Mouse (Mus musculus) natural killer cell, adult 2 months (primary cell): ENCODE results near the gene Fxr1.
"Not testable (repeated sequence)": the region's sequence is repeated elsewhere in the genome, so short reads cannot be mapped to it uniquely, and the experiment has no call there.

Experiments used
- DNase-seq, 2 experiments: peaks; one replicate each; pipeline ENCODE4 v3.0.0; 2022; ENCODE audit warnings: low spot score in 2 of 2

The Fxr1 gene

GRCm38 (mm10) chr3:34041990-34042389, 22.2 kb downstream of the Fxr1 start:
- no peak for DNase-seq

GRCm38 (mm10) chr3:34062352-34062751, 42.6 kb downstream of the Fxr1 start:
- DNase-seq, result no peak

GRCm38 (mm10) chr3:34068943-34069342, 49.2 kb downstream of the Fxr1 start:
- DNase-seq, result not testable (repeated sequence)

- DNase-seq, result no peak
These were observed 53.0 kb downstream of the Fxr1 start for GRCm38 (mm10) chr3:34072726-34073125.

GRCm38 (mm10) chr3:34076058-34076759, 56.5 kb downstream of the Fxr1 start:
- no peak for DNase-seq

- DNase-seq, result peak; percentile 58 to 75
These were observed 61.3 kb downstream of the Fxr1 start, which contains the start of gene Dnajc19 for GRCm38 (mm10) chr3:34080900-34081662. TSS of gene Dnajc19 (minus strand) at chr3:34081321.

GRCm38 (mm10) chr3:34081929-34082328, 62.2 kb downstream of the Fxr1 start:
- no peak for DNase-seq

- DNase-seq, result no peak
These were observed 63.9 kb downstream of the Fxr1 start for GRCm38 (mm10) chr3:34083655-34084054.

- no peak for DNase-seq
These were observed 83.1 kb downstream of the Fxr1 start for GRCm38 (mm10) chr3:34102891-34103290.

GRCm38 (mm10) chr3:34103902-34104672, 84.3 kb downstream of the Fxr1 start:
- DNase-seq, result no peak

GRCm38 (mm10) chr3:34106421-34106820, 86.7 kb downstream of the Fxr1 start:
- DNase-seq, result no peak

- DNase-seq, result no peak
These were observed 87.9 kb downstream of the Fxr1 start for GRCm38 (mm10) chr3:34107631-34108030.

GRCm38 (mm10) chr3:34111941-34112685, 92.4 kb downstream of the Fxr1 start:
- DNase-seq, result no peak

GRCm38 (mm10) chr3:34115806-34116205, 96.1 kb downstream of the Fxr1 start:
- no peak for DNase-seq

- DNase-seq, result no peak
These were observed 100.1 kb downstream of the Fxr1 start for GRCm38 (mm10) chr3:34119869-34120268.
